Mouse (Mus musculus) ES-Bruce4 (cell line): ENCODE measurements around the gene Gabarapl1. TPM values are rescaled to one million over a fixed set of nuclear protein-coding genes. Genes with fewer than 3 reads are reported as not detected.

Experiments
- H3K27ac ChIP-seq: 2 replicates; pipeline ENCODE4 v1.5.1; 2012; ENCODE audit warnings: low read length, inconsistent platforms; ENCODE audit not compliant: insufficient read depth
- H3K27me3 ChIP-seq: 2 replicates; pipeline ENCODE4 v1.6.1; 2012; ENCODE audit warnings: mild to moderate bottlenecking, low read length, inconsistent platforms; ENCODE audit not compliant: control insufficient read depth, poor library complexity, insufficient read depth, severe bottlenecking
- H3K36me3 ChIP-seq: 2 replicates; pipeline ENCODE4 v1.6.1; 2012; ENCODE audit warnings: inconsistent platforms, mild to moderate bottlenecking, low read length, moderate library complexity; ENCODE audit not compliant: control insufficient read depth, poor library complexity, insufficient read depth, severe bottlenecking
- H3K4me1 ChIP-seq: one replicate; pipeline ENCODE4 v1.8.1; 2011; ENCODE audit warnings: low read length; ENCODE audit not compliant: control insufficient read depth, insufficient read depth
- H3K4me3 ChIP-seq: 2 replicates; pipeline ENCODE4 v1.5.1; 2011; ENCODE audit warnings: low read depth, mild to moderate bottlenecking, low read length
- H3K9ac ChIP-seq: 2 replicates; pipeline ENCODE4 v1.6.1; 2012; ENCODE audit warnings: low read depth, mild to moderate bottlenecking, inconsistent platforms; ENCODE audit not compliant: poor library complexity, severe bottlenecking
- H3K9me3 ChIP-seq: replicated peaks from 2 replicates; pipeline ENCODE4 v1.6.1; 2012; ENCODE audit warnings: mild to moderate bottlenecking, low read length, inconsistent platforms; ENCODE audit not compliant: control insufficient read depth, poor library complexity, insufficient read depth, severe bottlenecking
- CTCF ChIP-seq: IDR thresholded peaks from one replicate; pipeline ENCODE4 v1.8.1; 2011; ENCODE audit warnings: low read depth, low read length
- EP300 ChIP-seq: IDR thresholded peaks from 2 replicates; pipeline ENCODE4 v1.6.1; 2011; ENCODE audit warnings: low read depth, low read length; ENCODE audit not compliant: insufficient read depth
- POLR2A ChIP-seq: IDR thresholded peaks from one replicate; pipeline ENCODE4 v1.8.1; 2011; ENCODE audit warnings: low read length; ENCODE audit not compliant: insufficient read depth
- polyA plus RNA-seq: library from polyadenylated mRNA; stranded (reverse); fragments of >200 nt; gene quantifications from 2 replicates; pipeline ENCODE4 v1.2.4, GENCODE M21; 2011; ENCODE audit warnings: low read depth; ENCODE audit not compliant: missing spikeins, insufficient read depth, insufficient read length

Gabarapl1 gene
- polyA plus RNA-seq, 1 experiment: 75.1 TPM

GRCm38 (mm10) chr6:129565257-129565656 is 32.3 kb downstream of the Gabarapl1 start:
- Histone ChIP-seq H3K4me3 (no peak overlapping the region), H3K9me3 (no peaks in the 10 kb centered on the region), H3K9ac (no peak overlapping the region), H3K36me3 (no peaks in the 10 kb centered on the region), H3K27ac (no peak overlapping the region), H3K4me1 (no peaks in the 10 kb centered on the region), H3K27me3 (no peaks in the 10 kb centered on the region; the same call in 1 of the 2 replicates)
- TF ChIP-seq CTCF: no peak

- Histone ChIP-seq H3K9ac (no peak overlapping the region), H3K4me3 (no peak overlapping the region), H3K27me3 (no peaks in the 10 kb centered on the region), H3K4me1 (no peaks in the 10 kb centered on the region), H3K9me3 (no peaks in the 10 kb centered on the region), H3K36me3 (no peaks in the 10 kb centered on the region), H3K27ac (no peak overlapping the region)
- TF ChIP-seq EP300 (no peak), POLR2A (no peak), CTCF (no peak)
These were observed 42.4 kb downstream of the Gabarapl1 start for GRCm38 (mm10) chr6:129575315-129575714.

- Histone ChIP-seq H3K9me3 (no peaks in the 10 kb centered on the region), H3K4me1 (no peaks in the 10 kb centered on the region), H3K36me3 (no peaks in the 10 kb centered on the region), H3K27me3 (no peaks in the 10 kb centered on the region), H3K9ac (no peak within 1 kb of the TSS), H3K4me3 (no peak within 1 kb of the TSS), H3K27ac (no peak within 1 kb of the TSS)
- no peak for TF ChIP-seq CTCF
- no peak for TF ChIP-seq EP300
- TF ChIP-seq POLR2A: no peak
These were observed 44.6 kb downstream of the Gabarapl1 start, which contains the start of gene Klre1 for GRCm38 (mm10) chr6:129577605-129578004. Gene Klre1 (plus strand): TSS chr6:129577905.

- no peak overlapping the region for H3K9ac ChIP-seq
- no peaks in the 10 kb centered on the region for H3K27me3 ChIP-seq
- H3K9me3 ChIP-seq: no peaks in the 10 kb centered on the region
- no peak overlapping the region for H3K4me3 ChIP-seq
- no peaks in the 10 kb centered on the region for H3K36me3 ChIP-seq
- no peak for TF ChIP-seq POLR2A
- TF ChIP-seq CTCF: no peak
- no peak overlapping the region for H3K27ac ChIP-seq
- H3K4me1 ChIP-seq: no peaks in the 10 kb centered on the region
These were observed 48.3 kb downstream of the Gabarapl1 start for GRCm38 (mm10) chr6:129581274-129581673.

- Histone ChIP-seq H3K9ac (no peak overlapping the region), H3K27ac (no peak overlapping the region), H3K4me1 (no peaks in the 10 kb centered on the region), H3K36me3 (no peaks in the 10 kb centered on the region), H3K27me3 (no peaks in the 10 kb centered on the region), H3K9me3 (no peaks in the 10 kb centered on the region), H3K4me3 (no peak overlapping the region)
- TF ChIP-seq POLR2A (no peak), CTCF (no peak), EP300 (no peak)
These were observed 48.9 kb downstream of the Gabarapl1 start for GRCm38 (mm10) chr6:129581896-129582295.

GRCm38 (mm10) chr6:129583014-129583413 is 50.1 kb downstream of the Gabarapl1 start:
- no peaks in the 10 kb centered on the region for H3K36me3 ChIP-seq
- H3K27me3 ChIP-seq: no peaks in the 10 kb centered on the region
- no peak overlapping the region for H3K27ac ChIP-seq
- H3K9ac ChIP-seq: no peak overlapping the region
- H3K9me3 ChIP-seq: no peaks in the 10 kb centered on the region
- H3K4me1 ChIP-seq: no peaks in the 10 kb centered on the region
- H3K4me3 ChIP-seq: no peak overlapping the region
- no peak for TF ChIP-seq EP300

GRCm38 (mm10) chr6:129591508-129591907 is 58.5 kb downstream of the Gabarapl1 start, which contains the start of gene Klrd1:
Gene Klrd1 (plus strand): TSS chr6:129591782.
- no peaks in the 10 kb centered on the region for H3K4me1 ChIP-seq
- H3K9ac ChIP-seq: no peak within 1 kb of the TSS
- TF ChIP-seq EP300: no peak
- TF ChIP-seq POLR2A: no peak
- TF ChIP-seq CTCF: no peak
- H3K36me3 ChIP-seq: no peaks in the 10 kb centered on the region
- no peaks in the 10 kb centered on the region for H3K27me3 ChIP-seq
- no peak within 1 kb of the TSS for H3K27ac ChIP-seq
- H3K9me3 ChIP-seq: no peaks in the 10 kb centered on the region
- no peak within 1 kb of the TSS for H3K4me3 ChIP-seq

Other genes with a start within 250 kb of the Gabarapl1 start
- not detected in 2 replicates for gene 4922502D21Rik, start 201.4 kb upstream of the Gabarapl1 start, polyA plus RNA-seq
- gene Clec12a, start 190.5 kb upstream of the Gabarapl1 start, polyA plus RNA-seq: not detected in 2 replicates
- gene Clec12b, start 147.3 kb upstream of the Gabarapl1 start, polyA plus RNA-seq: not detected in 2 replicates
- not detected in 2 replicates for gene Clec1b, start 135.9 kb upstream of the Gabarapl1 start, polyA plus RNA-seq
- gene Clec9a, start 124.3 kb upstream of the Gabarapl1 start, polyA plus RNA-seq: not detected in 2 replicates
- not detected in 2 replicates for gene Clec1a, start 81.2 kb upstream of the Gabarapl1 start, polyA plus RNA-seq
- 1.3 and 1.4 TPM in 2 replicates for gene Olr1, start 26.0 kb upstream of the Gabarapl1 start, polyA plus RNA-seq
- not detected in 2 replicates for gene Tmem52b, start 20.6 kb upstream of the Gabarapl1 start, polyA plus RNA-seq
- gene Klre1, start 44.7 kb downstream of the Gabarapl1 start, polyA plus RNA-seq: not detected in 2 replicates
- not detected in 2 replicates for gene Klrd1, start 58.6 kb downstream of the Gabarapl1 start, polyA plus RNA-seq
- gene Klrk1, start 90.7 kb downstream of the Gabarapl1 start, polyA plus RNA-seq: not detected in 2 replicates
- not detected in 2 replicates for gene Klrc3, start 110.2 kb downstream of the Gabarapl1 start, polyA plus RNA-seq
- not detected in 2 replicates for gene Klrc2, start 127.5 kb downstream of the Gabarapl1 start, polyA plus RNA-seq
- not detected in 2 replicates for gene Klrc1, start 145.8 kb downstream of the Gabarapl1 start, polyA plus RNA-seq
- not detected in 2 replicates for gene Klri1, start 184.0 kb downstream of the Gabarapl1 start, polyA plus RNA-seq
- not detected in 2 replicates for gene Klri2, start 207.3 kb downstream of the Gabarapl1 start, polyA plus RNA-seq